Mouse (Mus musculus) ovary, postnatal 10 days (tissue): Measurements from ENCODE around the gene Rarres1.

Experiments
- DNase-seq: peaks from one replicate; pipeline ENCODE4 v3.0.0; 2022; ENCODE audit warnings: low spot score

Gene Rarres1

GRCm38 (mm10) chr3:67515274-67515801 is at the start of gene Rarres1:
TSS of gene Rarres1 (minus strand) at chr3:67515523.
- DNase-seq, result no peak

- DNase-seq, result no peak
Observed at GRCm38 (mm10) chr3:67564731-67565357, 49.5 kb upstream of the Rarres1 start.

GRCm38 (mm10) chr3:67557718-67558354 is 42.5 kb upstream of the Rarres1 start:
- no peak for DNase-seq

- no peak for DNase-seq
Observed at GRCm38 (mm10) chr3:67557200-67557651, 41.9 kb upstream of the Rarres1 start.

- DNase-seq, result no peak
Observed at GRCm38 (mm10) chr3:67555211-67555610, 39.9 kb upstream of the Rarres1 start.

- DNase-seq, result no peak
Observed at GRCm38 (mm10) chr3:67553927-67554448, 38.7 kb upstream of the Rarres1 start.

- DNase-seq, result no peak
Observed at GRCm38 (mm10) chr3:67553281-67553680, 38.0 kb upstream of the Rarres1 start.

GRCm38 (mm10) chr3:67551193-67551592 is 35.9 kb upstream of the Rarres1 start:
- no peak for DNase-seq

- DNase-seq, result no peak
Observed at GRCm38 (mm10) chr3:67543630-67544029, 28.3 kb upstream of the Rarres1 start.

- no peak for DNase-seq
Observed at GRCm38 (mm10) chr3:67524768-67525167, 9.4 kb upstream of the Rarres1 start.

- DNase-seq, result no peak
Observed at GRCm38 (mm10) chr3:67522709-67523108, 7.4 kb upstream of the Rarres1 start.

GRCm38 (mm10) chr3:67520568-67521143 is 5.3 kb upstream of the Rarres1 start:
- DNase-seq, result no peak

- DNase-seq, result no peak
Observed at GRCm38 (mm10) chr3:67514801-67515273, 486 bp downstream of the Rarres1 start.

GRCm38 (mm10) chr3:67512807-67513206 is 2.5 kb downstream of the Rarres1 start:
- peak; percentile 14 for DNase-seq

GRCm38 (mm10) chr3:67508216-67508892 is 7.0 kb downstream of the Rarres1 start:
- no peak for DNase-seq

GRCm38 (mm10) chr3:67505286-67505685 is 10.0 kb downstream of the Rarres1 start:
- no peak for DNase-seq

- no peak for DNase-seq
Observed at GRCm38 (mm10) chr3:67503878-67504277, 11.4 kb downstream of the Rarres1 start.

GRCm38 (mm10) chr3:67499406-67499791 is 15.9 kb downstream of the Rarres1 start:
- no peak for DNase-seq

- no peak for DNase-seq
Observed at GRCm38 (mm10) chr3:67498773-67499405, 16.4 kb downstream of the Rarres1 start.

GRCm38 (mm10) chr3:67497998-67498397 is 17.3 kb downstream of the Rarres1 start:
- no peak for DNase-seq

GRCm38 (mm10) chr3:67496310-67496709 is 19.0 kb downstream of the Rarres1 start:
- DNase-seq, result no peak

GRCm38 (mm10) chr3:67493132-67493531 is 22.2 kb downstream of the Rarres1 start:
- no peak for DNase-seq
